Comparison of ENCODE assay signal across 7 mouse cellular contexts in genomic region chr10:100152821-100153220, GRCm38 (mm10).
DNase-seq lines count a peak whose midpoint lies in the region; ATAC-seq and TF ChIP-seq lines count a peak whose summit lies in the region.

No protein-coding gene starts in this region.

- ATAC-seq in neural tube, embryonic 11.5 days (ENCODE audit: insufficient read depth, low FRiP score, low TSS enrichment) = peak; percentile 78
- peak; percentile 64; the same call in 1 of the 2 replicates for ATAC-seq in embryonic facial prominence, embryonic 12.5 days (ENCODE audit: insufficient number of reproducible peaks, insufficient read depth, low FRiP score, low TSS enrichment)
- ATAC-seq in intestine, postnatal 0 days = 0 out of 2 replicates have a peak, but pooled peaks have one; percentile 38
- ATAC-seq in neural tube, embryonic 13.5 days (ENCODE audit: low read depth) = peak; percentile 74

- H3K27me3 ChIP-seq in neural tube, embryonic 11.5 days (ENCODE audit: control insufficient read depth, insufficient read depth, low read length) = no peaks in the 10 kb centered on the region
- no peaks in the 10 kb centered on the region for H3K27me3 ChIP-seq in embryonic facial prominence, embryonic 12.5 days
- no peaks in the 10 kb centered on the region for H3K27me3 ChIP-seq in intestine, postnatal 0 days (replicated peaks; ENCODE audit: control insufficient read depth, insufficient read depth, low read length)
- no peaks in the 10 kb centered on the region for H3K27me3 ChIP-seq in neural tube, embryonic 13.5 days

- no peak overlapping the region for H3K27ac ChIP-seq in neural tube, embryonic 11.5 days (ENCODE audit: low read depth, low read length)
- H3K27ac ChIP-seq in embryonic facial prominence, embryonic 12.5 days = no peak overlapping the region
- H3K27ac ChIP-seq in intestine, postnatal 0 days (ENCODE audit: low read depth, low read length) = no peak overlapping the region
- H3K27ac ChIP-seq in neural tube, embryonic 13.5 days (replicated peaks) = no peak overlapping the region

- H3K9me3 ChIP-seq in neural tube, embryonic 11.5 days (ENCODE audit: control insufficient read depth, low read length) = no peaks in the 10 kb centered on the region
- no peaks in the 10 kb centered on the region for H3K9me3 ChIP-seq in embryonic facial prominence, embryonic 12.5 days
- H3K9me3 ChIP-seq in intestine, postnatal 0 days (ENCODE audit: control insufficient read depth) = no peaks in the 10 kb centered on the region
- H3K9me3 ChIP-seq in neural tube, embryonic 13.5 days = no peaks in the 10 kb centered on the region

- WGBS in neural tube, embryonic 11.5 days = 57% methylated on average over 5 of the region's 5 CpGs
- WGBS in embryonic facial prominence, embryonic 12.5 days = 46% methylated on average over 5 of the region's 5 CpGs
- whole genome bisulfite sequencing in intestine, postnatal 0 days = 40% methylated on average over 5 of the region's 5 CpGs
- WGBS in neural tube, embryonic 13.5 days = 48% methylated on average over 5 of the region's 5 CpGs

- no peak overlapping the region for H3K9ac ChIP-seq in neural tube, embryonic 11.5 days (ENCODE audit: low read length)
- no peak overlapping the region for H3K9ac ChIP-seq in embryonic facial prominence, embryonic 12.5 days
- no peak overlapping the region for H3K9ac ChIP-seq in intestine, postnatal 0 days (ENCODE audit: low read depth, low read length)
- H3K9ac ChIP-seq in neural tube, embryonic 13.5 days = no peak overlapping the region

- H3K36me3 ChIP-seq in neural tube, embryonic 11.5 days (ENCODE audit: control insufficient read depth, insufficient read depth, low read length) = no peaks in the 10 kb centered on the region
- no peaks in the 10 kb centered on the region for H3K36me3 ChIP-seq in embryonic facial prominence, embryonic 12.5 days
- H3K36me3 ChIP-seq in intestine, postnatal 0 days (ENCODE audit: control insufficient read depth, insufficient read depth) = no peaks in the 10 kb centered on the region
- no peaks in the 10 kb centered on the region for H3K36me3 ChIP-seq in neural tube, embryonic 13.5 days

- H3K4me1 ChIP-seq in neural tube, embryonic 11.5 days (ENCODE audit: control insufficient read depth, insufficient read depth, low read length) = no peaks in the 10 kb centered on the region
- H3K4me1 ChIP-seq in embryonic facial prominence, embryonic 12.5 days = no peaks in the 10 kb centered on the region
- H3K4me1 ChIP-seq in intestine, postnatal 0 days (replicated peaks; ENCODE audit: control insufficient read depth, insufficient read depth, low read length) = no peaks in the 10 kb centered on the region
- H3K4me1 ChIP-seq in neural tube, embryonic 13.5 days (replicated peaks) = no peaks in the 10 kb centered on the region

- no peak overlapping the region for H3K4me2 ChIP-seq in neural tube, embryonic 11.5 days (ENCODE audit: low read depth)
- H3K4me2 ChIP-seq in embryonic facial prominence, embryonic 12.5 days (replicated peaks) = no peak overlapping the region
- no peak overlapping the region for H3K4me2 ChIP-seq in intestine, postnatal 0 days (replicated peaks; ENCODE audit: low read depth)
- no peak overlapping the region for H3K4me2 ChIP-seq in neural tube, embryonic 13.5 days

- peak; percentile 87 for TF ChIP-seq CTCF in intestine, postnatal 0 days (IDR thresholded peaks at IDR 0.05; ENCODE audit: low read depth)

- H3K4me3 ChIP-seq in neural tube, embryonic 11.5 days (ENCODE audit: low read depth, low read length) = no peak overlapping the region
- no peak overlapping the region for H3K4me3 ChIP-seq in embryonic facial prominence, embryonic 12.5 days
- H3K4me3 ChIP-seq in intestine, postnatal 0 days (ENCODE audit: low read depth, low read length) = no peak overlapping the region
- no peak overlapping the region for H3K4me3 ChIP-seq in neural tube, embryonic 13.5 days

- peak; percentile 14 for DNase-seq in neural tube, embryonic 11.5 days (ENCODE audit: low spot score)
- no peak for DNase-seq in neural tube, embryonic 10.5 days (ENCODE audit: extremely low spot score, low spot score)
- no peak for DNase-seq in adrenal gland, postnatal 36 days
- DNase-seq in heart, adult 8-10 months (ENCODE audit: low spot score) = no peak
